Mouse (Mus musculus): ENCODE data around the gene Xirp2. TPM values are rescaled to one million over a fixed set of nuclear protein-coding genes. Genes with fewer than 3 reads are reported as not detected.
"Not testable (repeated sequence)": the region's sequence is repeated elsewhere in the genome, so short reads cannot be mapped to it uniquely, and the experiment has no call there.

The Xirp2 gene
- total and polyA plus RNA-seq, 3 experiments, result not detected

- Histone ChIP-seq H3K79me2 (replicated peaks; ENCODE audit: control insufficient read depth, extremely low read depth, insufficient read depth, poor library complexity, severe bottlenecking) (no peaks in the 10 kb centered on the region), H3K9me3 (replicated peaks; ENCODE audit: low read length) (peaks cover 33% of the 10 kb centered on the region), H3K4me3 (replicated peaks in 1 of 3; ENCODE audit: low read depth in 2 of 3, low read length in 2 of 3, poor library complexity in 1 of 3) (no peak overlapping the region), H3K36me3 (replicated peaks in 1 of 2; ENCODE audit: control insufficient read depth in 1 of 2, insufficient read depth in 1 of 2, low read length in 1 of 2) (no peaks in the 10 kb centered on the region), H3K27ac (ENCODE audit: insufficient read depth, low read depth) (no peak overlapping the region), H3K9ac (ENCODE audit: insufficient read depth, low read depth) (no peak overlapping the region), H3K4me1 (ENCODE audit: control insufficient read depth in 1 of 2, insufficient read depth in 2 of 2) (no peaks in the 10 kb centered on the region), H3K27me3 (replicated peaks) (no peaks in the 10 kb centered on the region), H3K4me2 (ENCODE audit: insufficient read depth, low read depth, poor library complexity, severe bottlenecking) (no peak overlapping the region)
- dilution Hi-C loops (cut with MboI; ENCODE audit: extremely low pct_ligation_motif_present, extremely low pct_unique_long_range_greater_than_20kb, low sequenced_read_pairs) (no loop called here), in situ Hi-C loops (cut with MboI; ENCODE audit: low pct_ligation_motif_present, low pct_unique_long_range_greater_than_20kb, low sequenced_read_pairs) (no loop called here)
- DNase-seq (ENCODE audit: extremely low read depth), result no peak
- TF ChIP-seq ZKSCAN1 (IDR thresholded peaks at IDR 0.05; ENCODE audit: borderline replicate concordance, low read depth, low read length), result no peak
- TF ChIP-seq TCF12 (IDR thresholded peaks at IDR 0.05; ENCODE audit: low read depth, low read length), result no peak
- no peak for TF ChIP-seq SIN3A (IDR thresholded peaks at IDR 0.05; ENCODE audit: low read length)
- TF ChIP-seq E2F4 (IDR thresholded peaks at IDR 0.05; ENCODE audit: insufficient replicate concordance, low read depth, low read length), result no peak
- no peak for TF ChIP-seq UBTF (IDR thresholded peaks at IDR 0.05; ENCODE audit: low read depth, low read length)
- TF ChIP-seq NRF1 (IDR thresholded peaks at IDR 0.05; ENCODE audit: low read depth, low read length), result no peak
- no peak for TF ChIP-seq RCOR1 (conservative IDR thresholded peaks at IDR 0.05; ENCODE audit: low read depth, low read length)
- TF ChIP-seq POLR2AphosphoS2 (IDR thresholded peaks at IDR 0.05; ENCODE audit: low read depth, low read length), result no peak
- no peak for TF ChIP-seq IRF4 (IDR thresholded peaks at IDR 0.05; ENCODE audit: low read depth, low read length)
- no peak for TF ChIP-seq JUN (IDR thresholded peaks at IDR 0.05; ENCODE audit: insufficient read depth, low read depth, low read length)
- TF ChIP-seq ZMIZ1 (IDR thresholded peaks at IDR 0.05; ENCODE audit: low read depth, low read length), result no peak
- TF ChIP-seq MXI1 (IDR thresholded peaks at IDR 0.05; ENCODE audit: low read depth, low read length), result no peak
- no peak for TF ChIP-seq RAD21 (IDR thresholded peaks at IDR 0.05; ENCODE audit: low read depth, low read length)
- TF ChIP-seq SMC3 (IDR thresholded peaks at IDR 0.05; ENCODE audit: low read depth, low read length), result no peak
- no peak for TF ChIP-seq MAZ (IDR thresholded peaks at IDR 0.05; ENCODE audit: low read depth, low read length)
- no peak for TF ChIP-seq CHD2 (IDR thresholded peaks at IDR 0.05; ENCODE audit: low read length)
Observed at GRCm38 (mm10) chr2:67460857-67461256, 15.1 kb downstream of the Xirp2 start.

GRCm38 (mm10) chr2:67467036-67467435 is 21.2 kb downstream of the Xirp2 start:
- dilution Hi-C loops (cut with MboI; ENCODE audit: extremely low pct_ligation_motif_present, extremely low pct_unique_long_range_greater_than_20kb, low sequenced_read_pairs) (no loop called here), in situ Hi-C loops (cut with MboI; ENCODE audit: low pct_ligation_motif_present, low pct_unique_long_range_greater_than_20kb, low sequenced_read_pairs) (no loop called here)
- no peaks in the 10 kb centered on the region for H3K36me3 ChIP-seq (replicated peaks in 1 of 2; ENCODE audit: control insufficient read depth in 1 of 2, insufficient read depth in 1 of 2, low read length in 1 of 2)

GRCm38 (mm10) chr2:67470030-67470429 is 24.2 kb downstream of the Xirp2 start:
- H3K9ac ChIP-seq (ENCODE audit: insufficient read depth, low read depth); dilution Hi-C loops (cut with MboI; ENCODE audit: extremely low pct_ligation_motif_present, extremely low pct_unique_long_range_greater_than_20kb, low sequenced_read_pairs); in situ Hi-C loops (cut with MboI; ENCODE audit: low pct_ligation_motif_present, low pct_unique_long_range_greater_than_20kb, low sequenced_read_pairs): not testable (repeated sequence)

More at GRCm38 (mm10) chr2:67467036-67467435, 21.2 kb downstream of the Xirp2 start:
- Histone ChIP-seq H3K4me3 (replicated peaks in 1 of 3; ENCODE audit: low read depth in 2 of 3, low read length in 2 of 3, poor library complexity in 1 of 3) (no peak overlapping the region), H3K27ac (ENCODE audit: insufficient read depth, low read depth) (no peak overlapping the region), H3K27me3 (replicated peaks) (no peaks in the 10 kb centered on the region), H3K4me1 (ENCODE audit: control insufficient read depth in 1 of 2, insufficient read depth in 2 of 2) (no peaks in the 10 kb centered on the region), H3K4me2 (ENCODE audit: insufficient read depth, low read depth, poor library complexity, severe bottlenecking) (no peak overlapping the region), H3K79me2 (replicated peaks; ENCODE audit: control insufficient read depth, extremely low read depth, insufficient read depth, poor library complexity, severe bottlenecking) (no peaks in the 10 kb centered on the region), H3K9ac (ENCODE audit: insufficient read depth, low read depth) (no peak overlapping the region), H3K9me3 (replicated peaks; ENCODE audit: low read length) (peaks cover 27% of the 10 kb centered on the region)
- TF ChIP-seq ZKSCAN1 (IDR thresholded peaks at IDR 0.05; ENCODE audit: borderline replicate concordance, low read depth, low read length), result no peak
- TF ChIP-seq MXI1 (IDR thresholded peaks at IDR 0.05; ENCODE audit: low read depth, low read length), result no peak
- TF ChIP-seq TBP (conservative IDR thresholded peaks at IDR 0.05; ENCODE audit: low read depth, low read length), result no peak
- TF ChIP-seq IRF4 (IDR thresholded peaks at IDR 0.05; ENCODE audit: low read depth, low read length), result no peak
- no peak for TF ChIP-seq ZMIZ1 (IDR thresholded peaks at IDR 0.05; ENCODE audit: low read depth, low read length)
- TF ChIP-seq RCOR1 (conservative IDR thresholded peaks at IDR 0.05; ENCODE audit: low read depth, low read length), result no peak
- no peak for TF ChIP-seq USF2 (conservative IDR thresholded peaks at IDR 0.05; ENCODE audit: low read depth, low read length)
- no peak for TF ChIP-seq EP300 (IDR thresholded peaks at IDR 0.05; ENCODE audit: low read length)
- TF ChIP-seq UBTF (IDR thresholded peaks at IDR 0.05; ENCODE audit: low read depth, low read length), result no peak
- TF ChIP-seq MYC (IDR thresholded peaks at IDR 0.05; ENCODE audit: low read depth, low read length), result no peak
- TF ChIP-seq RAD21 (IDR thresholded peaks at IDR 0.05; ENCODE audit: low read depth, low read length), result no peak
- no peak for TF ChIP-seq JUND (conservative IDR thresholded peaks at IDR 0.05; ENCODE audit: low read depth, low read length)
- no peak for TF ChIP-seq ETS1 (conservative IDR thresholded peaks at IDR 0.05; ENCODE audit: low read depth, low read length)
- no peak for TF ChIP-seq GABPA (IDR thresholded peaks at IDR 0.05; ENCODE audit: insufficient replicate concordance, low read depth, low read length)
- TF ChIP-seq MEF2A (IDR thresholded peaks at IDR 0.05; ENCODE audit: borderline replicate concordance, low read depth, low read length), result no peak
- TF ChIP-seq ELF1 (IDR thresholded peaks at IDR 0.05; ENCODE audit: low read depth, low read length), result no peak
- TF ChIP-seq SIN3A (IDR thresholded peaks at IDR 0.05; ENCODE audit: low read length), result no peak
- no peak for TF ChIP-seq SMC3 (IDR thresholded peaks at IDR 0.05; ENCODE audit: low read depth, low read length)
- no peak for TF ChIP-seq NELFE (IDR thresholded peaks at IDR 0.05; ENCODE audit: low read depth, low read length)
- no peak for DNase-seq (ENCODE audit: extremely low read depth)

More at GRCm38 (mm10) chr2:67470030-67470429, 24.2 kb downstream of the Xirp2 start:
- peaks cover 31% of the 10 kb centered on the region for H3K9me3 ChIP-seq (replicated peaks; ENCODE audit: low read length)
- not testable (repeated sequence) for H3K4me2 ChIP-seq (ENCODE audit: insufficient read depth, low read depth, poor library complexity, severe bottlenecking); H3K27me3 ChIP-seq (replicated peaks); H3K79me2 ChIP-seq (replicated peaks; ENCODE audit: control insufficient read depth, extremely low read depth, insufficient read depth, poor library complexity, severe bottlenecking); H3K27ac ChIP-seq (ENCODE audit: insufficient read depth, low read depth); DNase-seq (ENCODE audit: extremely low read depth); H3K36me3 ChIP-seq (replicated peaks in 1 of 2; ENCODE audit: control insufficient read depth in 1 of 2, insufficient read depth in 1 of 2, low read length in 1 of 2); H3K4me3 ChIP-seq (replicated peaks in 1 of 3; ENCODE audit: low read depth in 2 of 3, low read length in 2 of 3, poor library complexity in 1 of 3); H3K4me1 ChIP-seq (ENCODE audit: control insufficient read depth in 1 of 2, insufficient read depth in 2 of 2)
